Mouse (Mus musculus) megakaryocyte, embryonic 14.5 days (primary cell): Measurements from ENCODE around the gene Mef2a. TPM values are rescaled to one million over a fixed set of nuclear protein-coding genes. Genes with fewer than 3 reads are reported as not detected.

Experiments
- H3K27me3 ChIP-seq: replicated peaks from 2 replicates; pipeline ENCODE3; 2012; ENCODE audit warnings: inconsistent platforms
- H3K36me3 ChIP-seq: replicated peaks from 2 replicates; pipeline ENCODE3; 2012; ENCODE audit warnings: low read length, inconsistent platforms, mixed read lengths
- H3K4me1 ChIP-seq: 2 replicates; pipeline ENCODE4 v1.6.1; 2012; ENCODE audit warnings: inconsistent platforms
- H3K4me3 ChIP-seq: replicated peaks from 2 replicates; pipeline ENCODE3; 2012; ENCODE audit warnings: moderate library complexity, mild to moderate bottlenecking, inconsistent platforms
- H3K9me3 ChIP-seq: 2 replicates; pipeline ENCODE4 v1.6.1; 2012; ENCODE audit warnings: inconsistent platforms
- FLI1 ChIP-seq: IDR thresholded peaks from 2 replicates; pipeline ENCODE4 v1.6.1; 2012; ENCODE audit warnings: low read length, inconsistent platforms, mixed read lengths
- GATA1 ChIP-seq: IDR thresholded peaks from 3 replicates; pipeline ENCODE4 v1.6.1; 2012; ENCODE audit warnings: mixed read lengths, low read length, inconsistent platforms, borderline replicate concordance
- polyA plus RNA-seq: library from polyadenylated mRNA; stranded (reverse); fragments of >175 nt; gene quantifications from 2 replicates; pipeline ENCODE4 v1.2.3, GENCODE M21; 2012; ENCODE audit warnings: low replicate concordance; ENCODE audit not compliant: insufficient read depth

Mef2a gene
- 0.58 and 3.5 TPM in 2 replicates for polyA plus RNA-seq

DNA sequence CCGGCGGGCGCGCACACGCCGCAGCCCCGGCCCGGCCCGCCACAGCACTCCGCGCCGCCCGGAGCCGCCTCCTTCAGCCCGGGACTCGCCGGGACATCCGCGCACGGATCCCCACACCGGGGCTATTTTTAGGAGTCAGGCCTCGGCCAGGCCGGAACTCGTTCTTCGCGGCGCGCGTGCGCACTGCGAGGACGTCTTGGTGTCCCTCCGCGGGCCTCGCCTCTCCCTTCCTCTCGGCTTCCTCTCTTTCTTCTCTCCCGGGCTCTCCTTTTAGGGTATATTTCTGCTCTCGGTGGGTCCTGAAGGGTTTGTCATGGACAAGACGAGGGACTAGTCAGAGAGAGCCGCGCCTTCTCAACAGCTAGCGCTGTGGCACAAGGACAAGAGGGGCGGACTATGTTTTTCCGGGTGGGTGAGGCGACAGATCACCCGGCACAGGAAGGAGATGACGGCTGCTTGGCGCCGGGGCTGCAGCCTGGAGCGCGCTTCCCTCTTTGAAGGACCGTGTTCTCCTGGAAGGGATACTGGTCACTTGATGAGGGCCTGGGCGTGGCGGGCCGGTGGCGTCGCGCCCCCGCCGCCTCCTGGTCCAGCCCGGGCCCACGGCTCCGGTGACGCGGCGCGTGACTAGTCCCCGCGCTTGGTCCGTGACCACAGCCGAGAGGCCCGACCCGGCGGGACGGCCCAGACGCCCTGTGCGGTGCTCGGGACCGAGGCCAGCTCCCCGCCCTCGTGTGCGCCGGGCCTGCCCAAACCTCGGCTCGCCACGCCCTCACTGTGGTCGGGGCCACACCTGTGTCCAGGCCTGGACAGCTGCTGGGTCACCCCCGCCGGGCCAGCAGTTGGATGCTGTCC lies at the start of gene Mef2a:
Gene Mef2a, minus strand, starts transcription at position 130 of the 855 bp plus-strand sequence.
- TF ChIP-seq FLI1 (no peak; the same call in 1 of the 2 replicates), GATA1 (no peak)
- Histone ChIP-seq H3K4me3 (peak within 1 kb of the TSS; percentile 95), H3K4me1 (peaks cover 47% of the 10 kb centered on the region), H3K9me3 (no peaks in the 10 kb centered on the region), H3K36me3 (no peaks in the 10 kb centered on the region), H3K27me3 (no peaks in the 10 kb centered on the region)

DNA sequence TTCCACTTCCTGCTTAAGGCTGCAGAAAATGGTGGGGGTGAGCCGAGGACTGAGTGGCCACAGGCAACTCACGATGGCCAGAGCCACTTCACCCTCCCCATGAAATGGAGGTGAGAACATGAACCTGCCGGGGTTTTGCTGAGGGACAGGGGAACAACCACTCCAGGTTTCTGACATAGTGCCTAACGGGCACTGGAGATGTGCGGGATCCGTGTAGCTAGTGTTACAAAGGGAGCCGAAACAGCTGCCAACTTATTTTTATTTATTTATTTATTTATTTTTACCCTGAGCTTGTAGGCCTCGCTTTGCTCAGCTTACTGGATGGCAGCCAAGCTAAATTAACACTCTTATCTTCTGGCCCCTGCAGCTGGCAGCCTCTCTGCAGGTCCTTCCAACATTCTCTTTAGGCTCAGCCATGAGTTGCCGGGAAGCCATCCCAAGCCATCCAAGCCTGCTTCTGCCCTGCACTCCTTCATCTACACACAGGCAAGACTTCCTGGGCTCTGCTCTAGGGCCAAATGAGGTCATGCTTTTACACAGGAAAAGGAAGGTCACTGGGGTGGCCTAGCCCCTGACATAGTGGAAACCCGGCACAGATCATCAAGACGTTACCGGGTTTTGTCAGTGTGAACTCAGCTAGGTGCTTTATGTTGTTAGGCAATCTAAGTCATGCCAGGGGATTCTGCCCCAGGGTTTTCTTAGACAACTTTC lies 49.0 kb upstream of the Mef2a start:
- TF ChIP-seq FLI1 = no peak
- no peak for TF ChIP-seq GATA1
- peaks cover 23% of the 10 kb centered on the region for H3K27me3 ChIP-seq
- no peaks in the 10 kb centered on the region for H3K9me3 ChIP-seq
- H3K36me3 ChIP-seq = no peaks in the 10 kb centered on the region
- peaks cover 45% of the 10 kb centered on the region for H3K4me1 ChIP-seq
- H3K4me3 ChIP-seq = no peak overlapping the region

DNA sequence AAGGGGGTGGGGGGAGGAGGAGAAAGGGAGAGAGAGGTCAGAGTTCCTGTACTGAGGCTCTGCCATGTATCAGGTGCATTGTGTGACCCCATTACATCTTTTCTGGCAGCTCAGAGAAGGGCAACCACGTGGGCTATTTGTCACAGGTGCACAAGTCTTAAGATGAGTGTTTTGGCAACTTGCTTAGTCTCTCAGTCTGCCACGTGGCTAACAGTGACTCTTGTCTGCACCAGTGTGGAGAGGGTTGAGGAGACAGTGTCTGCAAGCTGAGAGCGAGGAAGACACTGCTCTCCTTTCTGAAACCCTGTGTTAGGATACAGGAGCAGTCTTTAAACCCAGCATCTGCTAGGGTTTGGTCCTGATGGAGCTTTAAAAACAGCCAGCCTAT lies 48.4 kb upstream of the Mef2a start:
- no peak for TF ChIP-seq FLI1
- TF ChIP-seq GATA1 = no peak
- Histone ChIP-seq H3K4me1 (peaks cover 40% of the 10 kb centered on the region), H3K4me3 (no peak overlapping the region), H3K9me3 (no peaks in the 10 kb centered on the region), H3K36me3 (no peaks in the 10 kb centered on the region), H3K27me3 (peaks cover 19% of the 10 kb centered on the region)

DNA sequence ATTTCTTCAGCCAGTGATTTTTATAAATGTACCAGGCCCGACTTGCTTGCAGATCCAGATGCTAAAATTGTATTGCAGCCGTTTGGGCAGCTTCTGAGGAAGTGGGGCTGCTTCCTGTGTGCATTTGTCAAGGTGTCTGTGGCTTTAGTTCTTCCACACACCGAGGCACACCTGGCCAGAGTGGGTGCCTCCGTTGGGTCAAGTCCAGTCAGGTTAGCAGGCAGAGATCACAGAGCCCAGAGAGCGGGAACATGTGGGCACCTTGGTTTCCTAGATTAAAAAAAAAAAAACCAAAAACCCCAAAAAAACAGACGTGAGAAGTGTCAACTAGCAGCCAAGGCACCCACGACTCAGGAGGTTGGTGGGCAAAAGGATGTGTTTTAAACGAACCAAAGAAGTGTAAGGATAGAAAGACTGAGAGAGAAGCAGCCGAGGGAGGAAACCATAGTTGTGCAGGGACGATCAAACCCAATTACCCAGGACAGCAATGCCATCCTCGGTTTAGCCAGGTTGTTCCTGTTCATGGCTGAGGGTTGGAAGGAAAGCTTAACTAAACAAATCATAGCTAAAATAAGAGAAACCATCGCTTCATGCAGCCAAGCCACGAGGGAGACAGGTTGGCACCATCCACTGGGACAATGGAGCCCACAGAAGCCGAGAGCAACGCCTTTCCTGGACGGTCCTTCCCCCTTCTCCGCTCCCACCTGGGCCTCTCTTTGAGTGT lies 47.1 kb upstream of the Mef2a start:
- Histone ChIP-seq H3K36me3 (no peaks in the 10 kb centered on the region), H3K4me1 (peaks cover 26% of the 10 kb centered on the region), H3K9me3 (no peaks in the 10 kb centered on the region), H3K4me3 (no peak overlapping the region), H3K27me3 (peaks cover 21% of the 10 kb centered on the region)
- TF ChIP-seq GATA1 (no peak), FLI1 (no peak)

DNA sequence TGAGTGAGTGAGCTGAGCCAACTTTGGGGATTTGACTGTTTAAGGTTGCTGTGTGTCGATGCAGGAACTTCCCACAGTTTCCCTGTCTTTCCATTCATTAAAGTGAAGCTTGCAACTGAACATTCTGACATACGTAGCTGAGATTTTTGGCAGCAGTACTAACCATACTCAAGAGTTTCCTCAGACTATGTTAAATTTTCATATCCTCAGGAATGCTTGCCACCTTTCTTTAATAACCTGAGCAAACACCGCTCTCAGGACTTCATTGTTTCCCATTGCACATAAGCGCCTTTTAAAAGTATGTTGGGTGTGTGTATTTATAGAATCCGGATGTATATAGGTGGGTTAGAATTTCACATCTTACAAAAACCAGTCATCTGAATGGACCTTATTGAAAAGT lies 45.5 kb upstream of the Mef2a start:
- Histone ChIP-seq H3K36me3 (no peaks in the 10 kb centered on the region), H3K27me3 (peaks cover 30% of the 10 kb centered on the region), H3K9me3 (no peaks in the 10 kb centered on the region), H3K4me3 (no peak overlapping the region), H3K4me1 (peaks cover 24% of the 10 kb centered on the region)
- no peak for TF ChIP-seq GATA1

DNA sequence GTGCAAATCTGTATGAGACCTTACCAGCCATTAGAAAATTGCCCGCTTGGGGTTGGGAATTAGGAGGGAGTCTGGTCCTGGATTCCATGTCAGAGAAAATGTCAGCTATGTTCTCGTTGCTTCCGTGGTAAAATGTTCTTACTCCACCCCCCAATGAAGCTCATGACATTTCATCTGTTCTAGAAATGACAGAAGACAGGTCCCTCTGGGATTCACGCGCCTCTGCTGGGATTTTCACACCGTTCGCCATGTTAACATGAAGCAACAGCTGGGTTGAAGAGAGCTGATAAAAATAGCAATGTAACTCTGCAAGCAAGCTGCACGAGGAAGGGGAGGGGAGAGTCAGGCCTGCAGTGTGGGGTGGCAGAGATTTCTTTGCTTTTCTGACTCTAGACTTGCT lies 42.1 kb upstream of the Mef2a start:
- no peaks in the 10 kb centered on the region for H3K9me3 ChIP-seq
- H3K4me1 ChIP-seq = peaks cover 11% of the 10 kb centered on the region
- no peak for TF ChIP-seq GATA1
- TF ChIP-seq FLI1 = no peak
- no peaks in the 10 kb centered on the region for H3K36me3 ChIP-seq
- no peak overlapping the region for H3K4me3 ChIP-seq
- H3K27me3 ChIP-seq = peaks cover 49% of the 10 kb centered on the region

DNA sequence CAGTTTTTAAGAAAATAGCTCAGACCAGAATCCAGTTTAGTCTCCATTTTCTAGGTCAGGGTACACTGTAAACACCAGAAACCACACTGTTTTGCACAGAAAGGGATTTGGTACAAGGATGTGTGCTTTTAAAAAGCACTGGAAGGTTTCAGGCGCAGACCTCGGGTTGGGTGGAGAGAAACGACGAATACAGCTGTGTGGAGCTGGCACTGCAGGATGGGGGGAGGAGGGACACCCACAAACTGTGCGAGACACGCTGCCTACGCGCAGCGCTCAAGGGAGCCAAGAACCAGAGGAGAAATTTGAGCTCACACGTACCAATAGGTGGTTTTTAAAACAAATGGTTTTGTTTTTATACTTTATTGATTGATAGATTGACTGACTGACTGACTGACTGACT lies 40.0 kb upstream of the Mef2a start:
- peaks cover 12% of the 10 kb centered on the region for H3K4me1 ChIP-seq
- H3K27me3 ChIP-seq = peaks cover 46% of the 10 kb centered on the region
- TF ChIP-seq FLI1 (no peak), GATA1 (no peak)
- H3K36me3 ChIP-seq = no peaks in the 10 kb centered on the region
- no peak overlapping the region for H3K4me3 ChIP-seq
- H3K9me3 ChIP-seq = no peaks in the 10 kb centered on the region

DNA sequence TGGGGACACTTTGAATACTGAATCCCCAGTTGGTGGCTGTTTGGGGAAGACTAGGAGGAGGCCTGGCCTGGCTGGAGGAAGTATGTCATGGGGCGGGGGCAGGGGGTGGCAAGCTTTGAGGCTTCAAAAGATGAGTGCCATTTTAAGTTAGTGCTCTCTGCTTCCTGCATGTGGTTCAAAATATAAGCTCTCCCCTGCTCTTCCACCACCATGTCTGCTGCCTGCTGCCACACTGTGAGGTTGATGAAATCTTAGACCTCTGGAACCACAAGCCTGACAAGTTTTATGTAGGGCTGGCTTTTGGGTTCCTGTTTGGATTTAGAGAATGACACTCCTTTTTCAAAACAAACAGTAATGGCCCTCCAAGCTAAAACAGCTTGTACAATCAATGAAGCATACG lies 34.4 kb upstream of the Mef2a start:
- H3K27me3 ChIP-seq = peaks cover 33% of the 10 kb centered on the region
- no peak for TF ChIP-seq FLI1
- no peak for TF ChIP-seq GATA1
- no peaks in the 10 kb centered on the region for H3K36me3 ChIP-seq
- H3K4me1 ChIP-seq = peaks cover 19% of the 10 kb centered on the region
- H3K4me3 ChIP-seq = no peak overlapping the region
- peaks cover 6% of the 10 kb centered on the region for H3K9me3 ChIP-seq

DNA sequence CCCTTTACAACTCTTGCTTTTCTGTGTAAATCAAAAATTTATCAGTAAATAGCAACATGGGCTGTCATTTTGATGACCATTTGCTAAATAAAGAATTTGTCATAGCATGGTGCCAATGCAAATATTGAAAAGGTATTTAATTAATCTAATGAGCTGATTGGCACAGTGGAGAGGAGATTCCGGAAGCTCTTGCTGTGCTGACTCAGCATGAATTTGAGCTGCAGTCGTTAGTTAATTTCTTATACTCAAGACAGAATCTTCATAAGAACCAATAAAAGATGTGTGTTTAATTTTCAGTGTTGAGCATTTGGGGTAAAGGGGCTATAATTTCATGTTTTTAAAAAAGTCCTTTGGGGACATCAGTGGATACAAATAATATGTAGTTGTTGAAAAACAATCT lies 31.5 kb upstream of the Mef2a start:
- H3K9me3 ChIP-seq = peaks cover 6% of the 10 kb centered on the region

DNA sequence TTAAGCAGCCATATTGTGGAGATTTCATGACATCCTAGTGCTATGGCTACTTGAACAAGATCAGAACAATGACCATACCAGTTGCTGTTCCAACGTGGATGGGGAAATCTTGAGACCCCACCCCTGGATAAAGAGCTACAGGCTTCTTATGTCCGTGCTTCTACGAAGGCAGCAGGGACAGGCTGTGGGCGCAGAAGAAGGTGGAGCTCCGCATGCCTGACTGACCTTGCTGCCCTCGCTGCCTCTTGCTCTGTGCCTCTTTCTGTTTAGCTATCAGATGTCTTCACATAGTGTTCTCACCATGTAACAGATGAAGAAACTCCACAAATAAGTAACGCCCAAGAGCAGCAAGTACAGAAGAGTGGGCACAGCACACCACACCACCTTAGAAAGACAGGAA lies 29.7 kb upstream of the Mef2a start:
- Histone ChIP-seq H3K36me3 (no peaks in the 10 kb centered on the region), H3K4me1 (peaks cover 19% of the 10 kb centered on the region), H3K9me3 (peaks cover 8% of the 10 kb centered on the region), H3K4me3 (no peak overlapping the region), H3K27me3 (peaks cover 13% of the 10 kb centered on the region)
- TF ChIP-seq GATA1 (no peak), FLI1 (no peak)

More for the DNA sequence above, 31.5 kb upstream of the Mef2a start:
- Histone ChIP-seq H3K27me3 (peaks cover 19% of the 10 kb centered on the region), H3K36me3 (no peaks in the 10 kb centered on the region), H3K4me3 (no peak overlapping the region), H3K4me1 (peaks cover 19% of the 10 kb centered on the region)
- TF ChIP-seq GATA1 (no peak), FLI1 (no peak)
